9 mouse cellular contexts compared by ENCODE assay signal in the genomic region with DNA sequence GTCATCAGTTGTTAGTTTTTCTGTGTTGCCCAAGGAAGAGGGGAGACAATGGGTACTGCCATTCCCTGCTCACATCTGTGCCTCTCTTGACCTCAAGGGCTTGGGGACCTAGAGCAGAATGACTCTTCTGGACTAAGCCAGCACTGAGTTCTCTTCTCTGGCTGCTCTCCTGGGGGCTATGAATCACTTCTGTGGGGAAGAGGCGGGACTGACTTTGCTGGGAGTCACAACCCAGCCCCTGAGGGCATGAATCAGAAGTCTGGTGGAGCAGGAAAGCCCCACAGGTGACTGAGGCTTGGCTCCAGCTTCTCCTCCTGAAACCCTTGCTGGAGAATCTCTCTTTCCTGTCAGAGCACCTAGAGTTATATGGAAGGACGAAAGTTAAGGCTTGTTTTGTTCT. TPM values are rescaled to one million over a fixed set of nuclear protein-coding genes. Genes with fewer than 3 reads are reported as not detected.
DNase-seq lines count a peak whose midpoint lies in the region; ATAC-seq and TF ChIP-seq lines count a peak whose summit lies in the region.
"Had no signal": no experiment of that assay in that cellular context is flagged by ENCODE, and none has a peak within 500 bp of the region (broad histone marks: within the 10 kb centered on the region; RNA-seq: fewer than 3 reads in every experiment).

No protein-coding gene starts in this region.

- intact Hi-C loops in heart, adult 2 months (cut with DNase I) = no loop called here
- intact Hi-C loops in heart, postnatal 36 days (cut with DNase I) = no loop called here
- intact Hi-C loops in gastrocnemius, postnatal 14 days (cut with DNase I; ENCODE audit: low total_unique reads) = no loop called here

- TF ChIP-seq POLR2A in heart, adult 2 months (IDR thresholded peaks at IDR 0.05; ENCODE audit: insufficient read depth, low read depth, low read length) = no peak

- no peak for TF ChIP-seq EP300 in heart, adult 2 months (IDR thresholded peaks at IDR 0.05; ENCODE audit: insufficient read depth, low read depth, low read length)

- no peaks in the 10 kb centered on the region for H3K27me3 ChIP-seq in heart, adult 2 months (ENCODE audit: control insufficient read depth, insufficient read depth, low read length)
- no peaks in the 10 kb centered on the region for H3K27me3 ChIP-seq in hindbrain, embryonic 13.5 days

- peak overlapping the region; percentile 27 for H3K27ac ChIP-seq in heart, adult 2 months
- no peak overlapping the region for H3K27ac ChIP-seq in hindbrain, embryonic 13.5 days

- DNase-seq in heart, adult 2 months = peak; percentile 45 to 66
- DNase-seq in heart, postnatal 36 days = no peak
- peak; percentile 45 for DNase-seq in Muller cell, postnatal 12 days (ENCODE audit: inconsistent ontology term)
- peak; percentile 60 for DNase-seq in gastrocnemius, postnatal 14 days
- peak; percentile 48 to 56 for DNase-seq in kidney, postnatal 36 days
- no peak for DNase-seq in cerebellum, postnatal 10 days
- DNase-seq in left cerebral cortex, adult 18-20 months (ENCODE audit: low spot score in 2 of 2) = no peak
- DNase-seq: cerebellum, adult 2 months had no signal

- no peak overlapping the region for H3K4me3 ChIP-seq in heart, adult 2 months
- H3K4me3 ChIP-seq in hindbrain, embryonic 13.5 days = no peak overlapping the region

- H3K4me2 ChIP-seq in hindbrain, embryonic 13.5 days = no peak overlapping the region

- H3K9ac ChIP-seq in heart, adult 2 months (ENCODE audit: low read depth, low read length) = no peak overlapping the region
- H3K9ac ChIP-seq in hindbrain, embryonic 13.5 days = no peak overlapping the region

- no peak for TF ChIP-seq CTCF in heart, adult 2 months (IDR thresholded peaks at IDR 0.05)

- whole genome bisulfite sequencing in heart, adult 2 months = 54% methylated on average over 2 of the region's 2 CpGs
- WGBS in hindbrain, embryonic 13.5 days = 80% methylated on average over 2 of the region's 2 CpGs

- H3K36me3 ChIP-seq in heart, adult 2 months (ENCODE audit: control insufficient read depth, insufficient read depth, low read length) = no peaks in the 10 kb centered on the region; the same call in 1 of the 2 replicates
- H3K36me3 ChIP-seq in hindbrain, embryonic 13.5 days = peaks cover 8% of the 10 kb centered on the region; the same call in 1 of the 2 replicates

- peaks cover 22% of the 10 kb centered on the region for H3K4me1 ChIP-seq in heart, adult 2 months (ENCODE audit: control insufficient read depth, insufficient read depth, low read length)
- peaks cover 27% of the 10 kb centered on the region for H3K4me1 ChIP-seq in hindbrain, embryonic 13.5 days (replicated peaks)

- peaks cover 4% of the 10 kb centered on the region for H3K79me2 ChIP-seq in heart, adult 2 months (replicated peaks; ENCODE audit: control insufficient read depth, insufficient read depth, low read length)

- no peaks in the 10 kb centered on the region for H3K9me3 ChIP-seq in hindbrain, embryonic 13.5 days

- no peak for ATAC-seq in hindbrain, embryonic 13.5 days (ENCODE audit: low FRiP score)

RNA-seq across cellular contexts. Expression of a gene that starts 12.1 kb away (rescaled TPM):
- 10 to 100 TPM; 17.3 to 19.6 TPM for total RNA-seq in heart, adult 2 months (2021)
- polyA plus RNA-seq in heart, adult 2 months (2012; rRNA removed) = 14.1 and 22.5 TPM in 2 replicates
- 10 to 100 TPM; 20.6 to 23.0 TPM for total RNA-seq in heart, postnatal 36 days (2021)
- total RNA-seq in gastrocnemius, postnatal 14 days (2021) = 10 to 100 TPM; 41.5 to 51.9 TPM
- 10 to 100 TPM; 24.8 to 26.3 TPM for total RNA-seq in left cerebral cortex, adult 18-20 months (2021)
- 28.7 and 31.2 TPM in 2 replicates for polyA plus RNA-seq in hindbrain, embryonic 13.5 days (2015; fragmentation: Nextera tagmentation; extraction: Ambion mirVana)

Comparison
In these comparisons a context has a peak if more than half of its experiments do, and no peak if none do; other contexts are left out.
1. DNase-seq: peak in heart, adult 2 months (2 of 2), Muller cell, postnatal 12 days (single experiment), gastrocnemius, postnatal 14 days (single experiment) and kidney, postnatal 36 days (2 of 2); none in heart, postnatal 36 days (0 of 2), cerebellum, postnatal 10 days (0 of 2) and left cerebral cortex, adult 18-20 months (0 of 2).